Mouse (Mus musculus): ENCODE results near the gene Sspo. TPM values are rescaled to one million over a fixed set of nuclear protein-coding genes. Genes with fewer than 3 reads are reported as not detected.

The Sspo gene
- total RNA-seq, 1 experiment = 0.27 TPM

DNA sequence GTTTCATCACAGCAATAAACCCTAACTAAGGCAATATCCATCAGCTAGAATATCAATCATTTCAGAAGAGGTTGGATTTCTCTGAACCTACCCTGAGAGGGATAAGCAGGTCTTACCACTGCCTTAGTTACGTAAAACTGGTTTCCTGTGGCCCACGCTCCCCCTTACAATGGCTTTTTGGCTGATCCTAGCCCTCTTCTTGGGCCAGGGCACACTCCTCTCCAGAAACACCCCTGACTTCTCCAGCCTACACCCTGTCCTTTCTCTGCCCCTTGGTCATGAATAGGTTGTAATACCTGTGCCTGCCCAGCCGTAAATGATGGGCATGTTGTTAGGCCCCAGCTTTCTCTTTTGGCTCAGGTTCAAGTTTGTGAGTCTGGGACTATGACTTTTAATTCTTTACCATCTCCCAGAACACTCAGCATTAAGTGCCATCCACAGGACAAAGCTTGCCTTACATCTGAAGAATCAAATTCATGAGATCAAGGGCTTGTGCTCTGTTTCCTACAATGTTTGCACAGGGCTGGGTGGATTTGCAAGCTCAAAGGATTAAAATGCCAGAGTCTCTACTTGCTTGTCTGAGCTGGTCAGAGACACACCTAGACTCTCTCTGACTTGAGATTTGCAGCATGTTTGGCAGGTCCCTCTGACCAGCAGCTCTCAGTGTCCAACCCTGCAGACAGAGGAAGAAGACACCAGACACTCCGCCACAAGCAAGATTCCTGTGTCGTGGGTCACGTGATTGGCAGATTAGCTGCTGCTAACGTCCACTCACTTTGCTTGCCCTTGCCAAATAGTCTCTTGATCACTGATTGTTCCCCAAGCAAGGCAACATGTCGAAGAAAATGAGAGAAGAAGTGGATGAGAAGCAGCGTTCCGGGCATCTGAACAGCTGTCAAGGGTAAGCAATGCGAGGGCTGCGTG is 14.9 kb upstream of the Sspo start:
- TF ChIP-seq MAFK (IDR thresholded peaks at IDR 0.05; ENCODE audit: insufficient read depth, low read depth, low read length) (no peak), CHD2 (IDR thresholded peaks at IDR 0.05; ENCODE audit: low read depth, low read length) (no peak), ZNF384 (IDR thresholded peaks at IDR 0.05; ENCODE audit: low read depth, low read length) (no peak), ZC3H11A (IDR thresholded peaks at IDR 0.05; ENCODE audit: borderline replicate concordance, low read depth, low read length) (no peak), HCFC1 (IDR thresholded peaks at IDR 0.05; ENCODE audit: borderline replicate concordance, insufficient read depth, low read length) (no peak)
- no peaks in the 10 kb centered on the region for H3K9me3 ChIP-seq (ENCODE audit: control insufficient read depth, insufficient read depth, low read depth, low read length)
- no peaks in the 10 kb centered on the region for H3K36me3 ChIP-seq (ENCODE audit: control insufficient read depth, insufficient read depth, low read length, poor library complexity, severe bottlenecking)
- H3K9ac ChIP-seq (ENCODE audit: insufficient read depth, low read depth, low read length, poor library complexity, severe bottlenecking) = no peak overlapping the region
- DNase-seq (ENCODE audit: low read depth, low spot score) = no peak
- in situ Hi-C loops (cut with MboI; ENCODE audit: low sequenced_read_pairs in 2 of 2, unreplicated experiment in 2 of 2) = no loop called here
- H3K4me3 ChIP-seq (ENCODE audit: insufficient read depth in 1 of 2, low read depth in 1 of 2, low read length in 2 of 2, poor library complexity in 1 of 2, severe bottlenecking in 1 of 2) = no peak overlapping the region
- H3K4me1 ChIP-seq (ENCODE audit: control insufficient read depth in 2 of 2, insufficient read depth in 2 of 2, low read length in 2 of 2, poor library complexity in 1 of 2) = peaks cover 0 to 2% of the 10 kb centered on the region in 2 experiments; a peak in 1 of 4 replicates
- no peak overlapping the region for H3K27ac ChIP-seq (ENCODE audit: insufficient read depth, low read depth, low read length, poor library complexity, severe bottlenecking)

DNA sequence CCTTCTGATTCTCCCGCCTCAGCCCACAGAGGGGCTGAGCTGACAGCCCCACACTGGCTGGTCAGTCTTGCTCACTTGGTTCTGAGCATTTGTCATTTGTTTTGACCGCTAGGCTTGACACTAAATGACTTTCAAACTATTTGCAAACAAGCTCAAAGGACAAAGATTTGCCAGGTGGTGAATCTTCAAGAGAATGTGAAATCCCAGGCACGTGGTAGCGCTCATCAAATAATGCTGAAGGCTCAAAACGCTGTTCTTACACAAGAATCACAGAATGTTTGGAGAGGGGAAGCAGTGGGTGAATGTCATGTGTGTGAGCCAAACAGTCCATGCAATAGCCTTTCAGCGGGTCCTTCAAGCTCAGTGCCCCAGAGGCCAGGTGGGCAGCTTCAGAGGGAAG is 13.4 kb upstream of the Sspo start:
- Histone ChIP-seq H3K27ac (ENCODE audit: insufficient read depth, low read depth, low read length, poor library complexity, severe bottlenecking) (no peak overlapping the region), H3K4me3 (ENCODE audit: insufficient read depth in 1 of 2, low read depth in 1 of 2, low read length in 2 of 2, poor library complexity in 1 of 2, severe bottlenecking in 1 of 2) (no peak overlapping the region), H3K9ac (ENCODE audit: insufficient read depth, low read depth, low read length, poor library complexity, severe bottlenecking) (no peak overlapping the region), H3K4me1 (ENCODE audit: control insufficient read depth in 2 of 2, insufficient read depth in 2 of 2, low read length in 2 of 2, poor library complexity in 1 of 2) (peaks cover 2 to 7% of the 10 kb centered on the region in 2 experiments; a peak in 1 of 4 replicates), H3K9me3 (ENCODE audit: control insufficient read depth, insufficient read depth, low read depth, low read length) (no peaks in the 10 kb centered on the region), H3K36me3 (ENCODE audit: control insufficient read depth, insufficient read depth, low read length, poor library complexity, severe bottlenecking) (no peaks in the 10 kb centered on the region)
- no peak for DNase-seq (ENCODE audit: low read depth, low spot score)
- no peak for TF ChIP-seq ZNF384 (IDR thresholded peaks at IDR 0.05; ENCODE audit: low read depth, low read length)
- no peak for TF ChIP-seq ZC3H11A (IDR thresholded peaks at IDR 0.05; ENCODE audit: borderline replicate concordance, low read depth, low read length)
- no peak for TF ChIP-seq CHD2 (IDR thresholded peaks at IDR 0.05; ENCODE audit: low read depth, low read length)
- no peak for TF ChIP-seq MAFK (IDR thresholded peaks at IDR 0.05; ENCODE audit: insufficient read depth, low read depth, low read length)
- no peak for TF ChIP-seq HCFC1 (IDR thresholded peaks at IDR 0.05; ENCODE audit: borderline replicate concordance, insufficient read depth, low read length)
- in situ Hi-C loops (cut with MboI; ENCODE audit: low sequenced_read_pairs in 2 of 2, unreplicated experiment in 2 of 2) = no loop called here

DNA sequence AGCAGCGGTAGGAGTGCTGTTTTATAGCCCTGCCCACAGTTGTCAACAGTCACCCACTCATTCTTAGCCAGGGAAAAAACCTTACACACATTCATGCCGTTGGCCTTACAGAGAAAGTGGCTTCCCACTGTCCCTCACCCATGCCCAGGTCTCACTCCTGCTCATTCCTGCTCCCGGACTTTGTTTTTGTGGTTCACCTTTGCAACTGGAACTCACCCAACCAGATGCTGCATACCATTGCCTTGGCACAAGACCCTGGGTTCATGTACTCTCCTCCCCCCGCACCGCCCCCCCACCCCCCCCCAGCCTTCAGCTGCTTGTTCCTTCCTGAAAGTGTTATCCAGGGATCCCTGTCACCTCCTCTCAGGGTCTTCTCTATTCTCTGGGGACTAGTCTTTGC is 12.9 kb upstream of the Sspo start:
- no peak overlapping the region for H3K9ac ChIP-seq (ENCODE audit: insufficient read depth, low read depth, low read length, poor library complexity, severe bottlenecking)
- no peak for DNase-seq (ENCODE audit: low read depth, low spot score)
- in situ Hi-C loops (cut with MboI; ENCODE audit: low sequenced_read_pairs in 2 of 2, unreplicated experiment in 2 of 2) = no loop called here

DNA sequence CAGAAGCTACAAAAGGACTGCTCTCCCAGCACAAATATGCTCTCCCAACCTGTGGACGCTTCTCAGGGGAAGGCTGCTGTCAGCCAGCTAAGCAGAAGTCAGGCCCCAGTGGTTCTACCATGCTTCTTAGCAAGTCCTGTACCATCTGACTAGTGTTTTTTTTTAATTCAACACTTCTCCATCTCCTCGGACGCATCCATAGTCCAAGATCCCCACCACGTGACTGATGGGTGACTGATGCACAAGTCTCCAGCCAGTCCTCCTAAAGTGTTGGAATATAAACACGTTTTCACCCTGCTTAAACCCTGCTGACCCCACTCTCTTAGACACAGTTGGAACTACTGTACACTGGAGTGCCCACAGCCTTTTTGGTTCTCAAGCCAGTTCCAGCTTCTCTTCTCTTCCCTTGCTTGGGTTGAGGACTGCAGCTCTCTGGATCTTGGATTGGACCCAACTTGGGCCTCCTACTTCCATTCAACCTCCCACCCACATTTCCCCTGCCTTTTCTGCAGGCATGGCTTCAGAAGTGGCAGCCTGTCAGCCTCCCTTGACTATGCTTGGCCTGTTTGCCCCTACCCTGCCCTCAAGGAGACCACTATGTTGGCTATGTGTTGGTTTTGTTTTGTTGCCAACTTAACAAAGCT is 12.2 kb upstream of the Sspo start:
- no peak overlapping the region for H3K9ac ChIP-seq (ENCODE audit: insufficient read depth, low read depth, low read length, poor library complexity, severe bottlenecking)
- H3K4me1 ChIP-seq (ENCODE audit: control insufficient read depth in 2 of 2, insufficient read depth in 2 of 2, low read length in 2 of 2, poor library complexity in 1 of 2) = peaks cover 2 to 14% of the 10 kb centered on the region in 2 experiments; a peak in 1 of 4 replicates
- no peak overlapping the region for H3K4me3 ChIP-seq (ENCODE audit: insufficient read depth in 1 of 2, low read depth in 1 of 2, low read length in 2 of 2, poor library complexity in 1 of 2, severe bottlenecking in 1 of 2)
- no peak for DNase-seq (ENCODE audit: low read depth, low spot score)
- no peaks in the 10 kb centered on the region for H3K9me3 ChIP-seq (ENCODE audit: control insufficient read depth, insufficient read depth, low read depth, low read length)
- H3K27ac ChIP-seq (ENCODE audit: insufficient read depth, low read depth, low read length, poor library complexity, severe bottlenecking) = no peak overlapping the region
- TF ChIP-seq ZC3H11A (IDR thresholded peaks at IDR 0.05; ENCODE audit: borderline replicate concordance, low read depth, low read length) (no peak), CHD2 (IDR thresholded peaks at IDR 0.05; ENCODE audit: low read depth, low read length) (no peak), MAFK (IDR thresholded peaks at IDR 0.05; ENCODE audit: insufficient read depth, low read depth, low read length) (no peak)
- no peaks in the 10 kb centered on the region for H3K36me3 ChIP-seq (ENCODE audit: control insufficient read depth, insufficient read depth, low read length, poor library complexity, severe bottlenecking)
- in situ Hi-C loops (cut with MboI; ENCODE audit: low sequenced_read_pairs in 2 of 2, unreplicated experiment in 2 of 2) = no loop called here

More for the DNA sequence above, 12.9 kb upstream of the Sspo start:
- Histone ChIP-seq H3K4me3 (ENCODE audit: insufficient read depth in 1 of 2, low read depth in 1 of 2, low read length in 2 of 2, poor library complexity in 1 of 2, severe bottlenecking in 1 of 2) (no peak overlapping the region), H3K4me1 (ENCODE audit: control insufficient read depth in 2 of 2, insufficient read depth in 2 of 2, low read length in 2 of 2, poor library complexity in 1 of 2) (peaks cover 2 to 9% of the 10 kb centered on the region in 2 experiments; a peak in 1 of 4 replicates), H3K9me3 (ENCODE audit: control insufficient read depth, insufficient read depth, low read depth, low read length) (no peaks in the 10 kb centered on the region), H3K27ac (ENCODE audit: insufficient read depth, low read depth, low read length, poor library complexity, severe bottlenecking) (no peak overlapping the region), H3K36me3 (ENCODE audit: control insufficient read depth, insufficient read depth, low read length, poor library complexity, severe bottlenecking) (no peaks in the 10 kb centered on the region)
- TF ChIP-seq CHD2 (IDR thresholded peaks at IDR 0.05; ENCODE audit: low read depth, low read length) = no peak
- TF ChIP-seq MAFK (IDR thresholded peaks at IDR 0.05; ENCODE audit: insufficient read depth, low read depth, low read length) = no peak
- no peak for TF ChIP-seq ZNF384 (IDR thresholded peaks at IDR 0.05; ENCODE audit: low read depth, low read length)
- TF ChIP-seq ZC3H11A (IDR thresholded peaks at IDR 0.05; ENCODE audit: borderline replicate concordance, low read depth, low read length) = no peak
- TF ChIP-seq HCFC1 (IDR thresholded peaks at IDR 0.05; ENCODE audit: borderline replicate concordance, insufficient read depth, low read length) = no peak

Data from ES-E14 (cell line).